Mouse (Mus musculus): ENCODE data around the gene Gm42669. TPM values are rescaled to one million over a fixed set of nuclear protein-coding genes. Genes with fewer than 3 reads are reported as not detected.

Gene Gm42669
- 0.19 and 0.23 TPM in 2 replicates for polyA plus RNA-seq (2015; fragmentation: Nextera tagmentation; extraction: Ambion mirVana)

DNA sequence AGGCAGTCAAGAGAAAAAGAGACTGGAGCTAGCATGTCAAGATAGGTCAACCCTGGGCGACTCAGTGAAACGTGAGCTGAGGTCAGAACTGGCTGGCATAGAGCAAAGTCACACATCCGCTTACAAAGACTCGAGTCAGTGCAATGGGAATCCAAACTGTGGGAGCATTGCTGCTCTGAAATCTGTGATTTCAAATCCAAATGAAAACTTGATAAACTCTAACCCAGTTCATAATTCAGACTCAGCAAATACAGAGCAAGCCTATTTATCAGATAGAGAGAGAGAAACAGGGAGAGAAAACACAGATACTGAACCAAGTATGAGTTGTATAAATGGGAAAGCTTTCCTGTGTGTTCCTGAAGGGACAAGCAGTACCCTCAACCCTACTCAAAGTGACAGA lies at the start of gene Gm42669:
Gene Gm42669, plus strand, starts transcription at position 301 of the 400 bp plus-strand sequence.

DNA sequence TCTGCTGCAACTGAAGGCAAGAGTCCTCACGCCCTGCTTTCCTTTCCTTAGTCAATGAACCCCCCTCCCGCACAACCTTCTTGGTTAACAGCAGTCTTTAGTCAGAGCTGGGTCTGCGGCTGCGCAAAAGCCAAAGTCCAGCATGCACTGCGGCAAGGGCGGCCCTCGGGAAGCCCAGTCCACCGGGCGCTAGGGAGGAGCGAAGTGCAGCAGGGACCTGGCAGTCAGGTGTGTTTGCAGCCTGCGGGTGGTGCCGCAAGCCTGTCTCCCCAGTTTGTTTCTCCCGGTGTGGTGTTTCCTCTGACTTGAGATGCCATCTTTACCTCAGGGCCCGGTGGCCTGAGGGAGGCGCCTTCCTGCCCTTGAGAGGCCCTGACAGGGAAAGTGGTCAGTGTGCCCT lies 27.2 kb downstream of the Gm42669 start, which contains the start of gene 1700028K03Rik:
Gene 1700028K03Rik, plus strand, starts transcription at position 129 of the 400 bp plus-strand sequence.

DNA sequence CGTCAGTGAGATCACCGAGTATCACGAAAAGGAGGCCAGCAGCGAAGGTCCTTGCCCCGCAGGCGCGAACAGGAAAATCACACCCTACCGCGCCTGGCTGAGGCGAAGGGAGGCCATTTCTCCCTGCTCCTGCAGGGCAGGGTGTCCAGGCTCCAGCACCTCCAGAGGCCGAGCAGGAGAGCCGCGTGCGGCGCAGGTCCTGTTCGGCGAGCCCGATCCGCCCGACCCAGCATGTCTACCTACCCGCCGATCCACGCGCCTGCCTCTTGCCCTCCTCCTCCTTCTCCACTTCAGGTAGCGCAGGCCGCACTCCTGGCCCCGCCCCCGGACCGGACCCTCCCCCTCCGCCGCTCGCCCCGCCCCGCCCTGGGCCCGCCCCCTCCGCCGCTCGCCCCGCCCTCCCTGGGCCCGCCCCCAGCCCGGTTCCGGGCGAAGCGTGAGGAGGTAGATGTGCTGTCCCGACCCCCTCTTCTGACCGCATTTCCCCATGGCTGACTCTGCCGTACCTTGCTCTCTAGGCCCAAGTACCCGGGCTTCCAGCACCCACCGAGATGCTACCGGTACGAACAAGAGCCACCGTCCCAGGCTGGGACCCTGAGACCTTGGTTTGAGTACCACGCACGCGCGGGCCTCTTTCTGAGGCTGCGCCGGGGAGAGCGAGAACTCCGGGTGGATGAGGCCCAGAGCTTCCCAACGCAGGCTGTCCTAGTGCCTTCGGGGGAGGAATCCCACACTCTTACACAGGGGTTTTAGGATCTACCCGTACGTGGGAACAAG lies 90.1 kb downstream of the Gm42669 start, which contains the start of the genes Rpap2 and Glmn:
Gene Rpap2, plus strand, starts transcription at position 73 of the 777 bp plus-strand sequence.
Gene Glmn, minus strand, starts transcription at position 588 of the 777 bp plus-strand sequence.

Other genes with a start within 250 kb of the Gm42669 start
- 16.0 and 21.0 TPM in 2 replicates for gene Tgfbr3, start 218.0 kb upstream of the Gm42669 start, polyA plus RNA-seq (2015; fragmentation: Nextera tagmentation; extraction: Ambion mirVana)
- gene Brdt, start 176.5 kb upstream of the Gm42669 start, polyA plus RNA-seq (2015; fragmentation: Nextera tagmentation; extraction: Ambion mirVana) = 0.97 and 1.1 TPM in 2 replicates
- 0.16 and 0.40 TPM in 2 replicates for gene Ephx4, start 104.9 kb upstream of the Gm42669 start, polyA plus RNA-seq (2015; fragmentation: Nextera tagmentation; extraction: Ambion mirVana)
- gene Lpcat2b, start 76.1 kb upstream of the Gm42669 start, polyA plus RNA-seq (2015; fragmentation: Nextera tagmentation; extraction: Ambion mirVana) = not detected in 2 replicates
- 2.3 and 2.5 TPM in 2 replicates for gene Btbd8, start 69.6 kb upstream of the Gm42669 start, polyA plus RNA-seq (2015; fragmentation: Nextera tagmentation; extraction: Ambion mirVana)
- gene 1700028K03Rik, start 27.1 kb downstream of the Gm42669 start, polyA plus RNA-seq (2015; fragmentation: Nextera tagmentation; extraction: Ambion mirVana) = 0.06 TPM in 2 replicates
- 9.7 and 9.8 TPM in 2 replicates for gene Rpap2, start 89.8 kb downstream of the Gm42669 start, polyA plus RNA-seq (2015; fragmentation: Nextera tagmentation; extraction: Ambion mirVana)
- gene Glmn, start 90.3 kb downstream of the Gm42669 start, polyA plus RNA-seq (2015; fragmentation: Nextera tagmentation; extraction: Ambion mirVana) = 11.7 and 12.2 TPM in 2 replicates
- gene Gfi1, start 218.4 kb downstream of the Gm42669 start, polyA plus RNA-seq (2015; fragmentation: Nextera tagmentation; extraction: Ambion mirVana) = 2.3 and 3.2 TPM in 2 replicates

Measured in spleen, postnatal 0 days (tissue).